Mouse (Mus musculus): Measurements from ENCODE around the gene Klf12. TPM values are rescaled to one million over a fixed set of nuclear protein-coding genes. Genes with fewer than 3 reads are reported as not detected.
"Not testable (repeated sequence)": the region's sequence is repeated elsewhere in the genome, so short reads cannot be mapped to it uniquely, and the experiment has no call there.

Klf12 gene
- polyA plus RNA-seq, 1 experiment from 2014 or later = 39.2 TPM

GRCm38 (mm10) chr14:99894062-99894461 lies 390.4 kb downstream of the Klf12 start:
- WGBS = 77% methylated on average over 14 of the region's 14 CpGs
- 0 out of 2 replicates have a peak, but pooled peaks have one; percentile 21 for ATAC-seq (ENCODE audit: low FRiP score, low read depth)
- H3K36me3 ChIP-seq = no peaks in the 10 kb centered on the region
- no peaks in the 10 kb centered on the region for H3K9me3 ChIP-seq
- no peaks in the 10 kb centered on the region for H3K27me3 ChIP-seq (replicated peaks)
- no peak overlapping the region for H3K9ac ChIP-seq
- no peak overlapping the region for H3K4me2 ChIP-seq (replicated peaks)
- H3K4me3 ChIP-seq = no peak overlapping the region
- no peak overlapping the region for H3K27ac ChIP-seq
- H3K4me1 ChIP-seq = no peaks in the 10 kb centered on the region

DNA sequence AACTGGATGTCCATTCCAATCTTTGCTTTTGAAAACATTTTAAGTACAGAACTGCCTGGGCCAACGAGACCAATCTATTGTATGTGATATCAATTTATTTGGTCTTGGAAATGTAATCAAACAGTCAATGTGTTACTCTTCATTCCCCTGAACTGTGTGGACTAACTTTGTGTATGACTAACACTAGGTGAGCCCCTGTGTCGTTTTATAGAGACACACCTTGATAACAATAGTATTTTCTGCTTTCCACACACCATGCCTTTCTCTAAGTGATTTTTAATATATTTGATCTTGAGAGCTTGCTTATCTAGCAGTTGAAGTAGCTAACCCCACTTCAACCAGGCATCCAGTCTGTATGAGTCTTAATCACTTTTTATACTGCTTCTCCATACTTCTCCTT lies 398.0 kb downstream of the Klf12 start:
- 87% methylated on average over 2 of the region's 2 CpGs for WGBS
- no peak for ATAC-seq (ENCODE audit: low FRiP score, low read depth)
- H3K36me3 ChIP-seq = peaks cover 2% of the 10 kb centered on the region; the same call in 1 of the 2 replicates

DNA sequence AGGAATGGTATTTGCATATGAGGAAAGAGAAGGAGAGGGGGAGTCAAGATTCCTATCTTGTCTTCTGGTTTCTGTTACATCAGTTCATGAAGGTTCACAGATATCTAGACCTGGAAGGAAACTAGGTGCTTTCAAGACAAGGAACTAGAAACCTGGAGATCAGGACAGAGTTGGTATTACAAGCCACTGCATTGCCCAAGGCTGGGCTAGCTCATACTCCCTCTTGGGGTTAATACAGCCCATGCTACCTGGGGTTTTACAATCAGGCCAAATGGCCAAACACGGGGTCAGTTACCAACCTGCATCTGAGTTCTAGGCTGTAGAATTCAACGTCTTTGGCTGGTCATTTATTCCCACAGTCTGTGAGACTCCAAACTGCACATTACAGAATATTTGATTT lies 398.9 kb downstream of the Klf12 start:
- H3K27ac ChIP-seq = no peak overlapping the region
- H3K9me3 ChIP-seq = no peaks in the 10 kb centered on the region
- no peak overlapping the region for H3K4me2 ChIP-seq (replicated peaks)
- no peak overlapping the region for H3K9ac ChIP-seq
- H3K4me1 ChIP-seq = no peaks in the 10 kb centered on the region
- WGBS = 53% methylated on average over 2 of the region's 2 CpGs
- no peaks in the 10 kb centered on the region for H3K27me3 ChIP-seq (replicated peaks)
- no peak overlapping the region for H3K4me3 ChIP-seq
- no peak for ATAC-seq (ENCODE audit: low FRiP score, low read depth)
- H3K36me3 ChIP-seq = peaks cover 2% of the 10 kb centered on the region; the same call in 1 of the 2 replicates

More for the DNA sequence above, 398.0 kb downstream of the Klf12 start:
- H3K27me3 ChIP-seq (replicated peaks) = no peaks in the 10 kb centered on the region
- H3K4me1 ChIP-seq = no peaks in the 10 kb centered on the region
- H3K4me2 ChIP-seq (replicated peaks) = no peak overlapping the region
- no peak overlapping the region for H3K27ac ChIP-seq
- H3K4me3 ChIP-seq = no peak overlapping the region
- H3K9ac ChIP-seq = no peak overlapping the region
- no peaks in the 10 kb centered on the region for H3K9me3 ChIP-seq

GRCm38 (mm10) chr14:99885128-99885527 lies 399.4 kb downstream of the Klf12 start:
- H3K36me3 ChIP-seq = peaks cover 2% of the 10 kb centered on the region; the same call in 1 of the 2 replicates
- H3K27me3 ChIP-seq (replicated peaks) = no peaks in the 10 kb centered on the region
- no peaks in the 10 kb centered on the region for H3K4me1 ChIP-seq
- 70% methylated on average over 4 of the region's 4 CpGs for WGBS
- H3K27ac ChIP-seq = no peak overlapping the region
- H3K4me2 ChIP-seq (replicated peaks) = no peak overlapping the region
- H3K4me3 ChIP-seq = no peak overlapping the region
- no peak overlapping the region for H3K9ac ChIP-seq
- no peak for ATAC-seq (ENCODE audit: low FRiP score, low read depth)
- H3K9me3 ChIP-seq = no peaks in the 10 kb centered on the region

- H3K4me1 ChIP-seq = no peaks in the 10 kb centered on the region
- H3K4me3 ChIP-seq = no peak overlapping the region
- H3K4me2 ChIP-seq (replicated peaks) = no peak overlapping the region
- H3K27ac ChIP-seq = no peak overlapping the region
- no peak for ATAC-seq (ENCODE audit: low FRiP score, low read depth)
- no peaks in the 10 kb centered on the region for H3K9me3 ChIP-seq
- H3K27me3 ChIP-seq (replicated peaks) = no peaks in the 10 kb centered on the region
- WGBS = 88% methylated on average over 5 of the region's 5 CpGs
- peaks cover 14% of the 10 kb centered on the region for H3K36me3 ChIP-seq
- no peak overlapping the region for H3K9ac ChIP-seq
Measured at GRCm38 (mm10) chr14:99876791-99877578, 407.5 kb downstream of the Klf12 start.

DNA sequence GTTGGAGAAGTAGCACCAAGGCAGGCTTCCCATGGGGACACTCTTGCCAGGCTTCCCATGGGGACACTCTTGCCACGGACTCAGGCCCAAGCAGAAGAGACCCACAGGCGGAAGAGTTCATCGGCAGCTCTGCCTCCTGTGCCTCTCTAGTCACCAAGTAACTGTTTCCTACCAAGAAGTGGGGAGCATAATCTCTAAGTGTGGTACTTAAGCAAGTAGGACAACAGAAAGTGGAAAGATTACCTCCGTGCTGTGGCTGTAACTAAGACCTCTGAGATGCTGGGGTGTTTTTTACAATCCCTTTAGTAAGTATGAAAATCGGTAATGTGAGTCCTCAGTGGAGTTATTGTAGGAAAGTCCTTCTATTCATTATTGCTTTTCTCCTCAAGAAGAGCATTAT lies 410.8 kb downstream of the Klf12 start:
- no peak for ATAC-seq (ENCODE audit: low FRiP score, low read depth)

DNA sequence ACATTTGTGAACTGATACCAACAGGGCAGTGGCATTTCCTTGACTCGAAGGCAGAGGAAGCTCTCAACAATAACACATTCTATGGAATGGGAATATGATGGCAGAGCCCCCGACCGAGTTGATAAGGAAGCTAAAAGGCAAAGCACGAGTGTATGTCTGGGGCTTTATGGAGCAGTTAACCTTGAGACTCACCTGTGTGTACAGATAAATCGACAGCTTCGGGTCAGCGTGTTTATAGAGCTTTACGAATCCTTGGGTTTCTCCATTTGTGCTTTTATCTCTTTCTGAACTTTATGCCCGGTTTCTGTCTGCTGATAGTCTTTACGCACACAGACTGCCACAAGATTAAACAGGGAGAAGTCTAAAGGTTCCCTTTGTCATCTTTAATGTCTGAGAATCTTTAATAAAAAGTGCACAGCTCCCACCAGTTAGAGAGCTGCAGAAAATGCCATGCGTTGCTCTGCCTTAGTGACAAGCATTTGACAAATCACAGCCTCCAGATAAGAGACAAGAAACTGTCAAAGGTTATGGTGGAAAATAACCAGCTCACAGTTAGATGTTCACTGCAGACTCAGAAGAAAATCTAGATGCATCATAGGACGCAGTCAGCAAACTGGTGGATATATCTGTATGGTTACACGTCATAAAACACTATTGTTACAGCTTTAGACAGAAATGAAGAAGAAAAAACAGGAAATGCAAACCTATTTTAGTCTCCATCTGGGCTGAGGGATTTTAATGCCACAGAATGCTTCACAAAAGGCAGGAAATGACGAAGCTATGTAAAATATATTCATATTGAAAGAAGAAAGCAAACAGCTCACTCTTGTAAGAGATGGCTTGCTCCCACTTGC lies 428.1 kb downstream of the Klf12 start:
- Histone ChIP-seq H3K27me3 (replicated peaks) (no peaks in the 10 kb centered on the region), H3K9ac (no peak overlapping the region), H3K9me3 (no peaks in the 10 kb centered on the region), H3K36me3 (no peaks in the 10 kb centered on the region), H3K4me1 (no peaks in the 10 kb centered on the region), H3K4me3 (no peak overlapping the region), H3K27ac (no peak overlapping the region), H3K4me2 (replicated peaks) (no peak overlapping the region)
- 89% methylated on average over 14 of the region's 14 CpGs for WGBS
- no peak for ATAC-seq (ENCODE audit: low FRiP score, low read depth)

More for the DNA sequence above, 410.8 kb downstream of the Klf12 start:
- Histone ChIP-seq H3K9me3 (no peaks in the 10 kb centered on the region), H3K4me1 (no peaks in the 10 kb centered on the region), H3K4me2 (replicated peaks) (no peak overlapping the region), H3K36me3 (peaks cover 14% of the 10 kb centered on the region), H3K27me3 (replicated peaks) (no peaks in the 10 kb centered on the region), H3K4me3 (no peak overlapping the region), H3K9ac (no peak overlapping the region), H3K27ac (no peak overlapping the region)
- WGBS = 90% methylated on average over 5 of the region's 5 CpGs

DNA sequence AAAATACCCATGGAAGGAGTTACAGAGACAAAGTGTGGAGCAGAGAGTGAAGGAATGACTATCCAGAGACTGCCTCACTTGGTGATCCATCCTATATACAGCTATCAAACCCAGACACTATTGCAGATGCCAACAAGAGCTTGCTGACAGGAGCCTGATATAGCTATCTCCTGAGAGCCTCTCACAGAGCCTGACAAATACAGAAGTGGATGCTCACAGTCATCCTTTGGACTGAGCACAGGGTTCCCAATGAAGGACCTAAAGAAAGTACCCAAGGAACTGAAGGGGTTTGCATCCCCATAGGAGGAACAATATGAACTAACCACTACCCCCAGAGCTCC lies 430.0 kb downstream of the Klf12 start:
- not testable (repeated sequence) for H3K9me3 ChIP-seq; ATAC-seq (ENCODE audit: low FRiP score, low read depth); H3K4me1 ChIP-seq; H3K27ac ChIP-seq; H3K27me3 ChIP-seq (replicated peaks); H3K36me3 ChIP-seq; H3K9ac ChIP-seq; H3K4me3 ChIP-seq; H3K4me2 ChIP-seq (replicated peaks)

- WGBS = 83% methylated on average over 4 of the region's 4 CpGs
- H3K4me3 ChIP-seq; H3K4me1 ChIP-seq; H3K27ac ChIP-seq; H3K4me2 ChIP-seq (replicated peaks); H3K9ac ChIP-seq; H3K27me3 ChIP-seq (replicated peaks); H3K36me3 ChIP-seq; ATAC-seq (ENCODE audit: low FRiP score, low read depth); H3K9me3 ChIP-seq: not testable (repeated sequence)
Measured at GRCm38 (mm10) chr14:99853769-99854466, 430.6 kb downstream of the Klf12 start.

- H3K27ac ChIP-seq = no peak overlapping the region
- H3K4me2 ChIP-seq (replicated peaks) = no peak overlapping the region
- H3K27me3 ChIP-seq (replicated peaks) = no peaks in the 10 kb centered on the region
- no peaks in the 10 kb centered on the region for H3K36me3 ChIP-seq
- WGBS = 94% methylated on average over 10 of the region's 10 CpGs
- no peaks in the 10 kb centered on the region for H3K4me1 ChIP-seq
- no peak for ATAC-seq (ENCODE audit: low FRiP score, low read depth)
- H3K9ac ChIP-seq = no peak overlapping the region
- no peak overlapping the region for H3K4me3 ChIP-seq
- H3K9me3 ChIP-seq = no peaks in the 10 kb centered on the region
Measured at GRCm38 (mm10) chr14:99850350-99850749, 434.1 kb downstream of the Klf12 start.

- H3K9me3 ChIP-seq = no peaks in the 10 kb centered on the region
- no peak overlapping the region for H3K4me3 ChIP-seq
- WGBS = 85% methylated on average over 2 of the region's 2 CpGs
- no peaks in the 10 kb centered on the region for H3K36me3 ChIP-seq
- H3K4me2 ChIP-seq (replicated peaks) = no peak overlapping the region
- H3K27me3 ChIP-seq (replicated peaks) = no peaks in the 10 kb centered on the region
- ATAC-seq (ENCODE audit: low FRiP score, low read depth) = no peak
- no peaks in the 10 kb centered on the region for H3K4me1 ChIP-seq
- no peak overlapping the region for H3K27ac ChIP-seq
- no peak overlapping the region for H3K9ac ChIP-seq
Measured at GRCm38 (mm10) chr14:99847502-99847901, 437.0 kb downstream of the Klf12 start.

DNA sequence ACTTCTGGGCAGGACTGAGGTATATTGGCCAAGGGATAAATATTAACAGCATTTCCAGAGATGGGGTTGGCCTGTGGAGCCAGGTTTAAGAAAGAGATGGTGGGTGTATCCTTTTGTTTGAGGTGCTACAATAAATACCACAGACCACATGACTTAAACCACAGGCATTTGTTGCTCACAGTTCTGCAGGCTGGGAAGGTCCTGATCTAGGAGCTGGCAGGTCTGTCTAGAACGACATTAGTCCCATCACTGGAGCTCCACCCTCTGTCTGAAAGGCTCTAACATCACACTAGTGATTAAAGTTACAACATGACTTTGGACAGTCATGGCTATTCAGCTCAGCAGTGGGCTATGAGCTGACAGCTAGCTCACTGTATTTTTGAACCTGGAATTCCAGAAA lies 457.8 kb downstream of the Klf12 start:
- H3K27ac ChIP-seq = no peak overlapping the region
- H3K27me3 ChIP-seq (replicated peaks) = no peaks in the 10 kb centered on the region
- H3K4me3 ChIP-seq = no peak overlapping the region
- no peaks in the 10 kb centered on the region for H3K9me3 ChIP-seq
- no peak overlapping the region for H3K9ac ChIP-seq
- no peak overlapping the region for H3K4me2 ChIP-seq (replicated peaks)
- no peaks in the 10 kb centered on the region for H3K4me1 ChIP-seq
- 47% methylated on average over 1 of the region's 1 CpGs for WGBS
- no peak for ATAC-seq (ENCODE audit: low FRiP score, low read depth)
- H3K36me3 ChIP-seq = no peaks in the 10 kb centered on the region
